Mouse (Mus musculus) intestine, embryonic 14.5 days (tissue): Measurements from ENCODE around the gene Lcor. TPM values are rescaled to one million over a fixed set of nuclear protein-coding genes. Genes with fewer than 3 reads are reported as not detected.

Experiments used
- ATAC-seq: fragments of 200-750 bp; cut with Nextera tagmentation; replicated peaks from 2 replicates; pipeline ENCODE4 v1.8.0; 2017; ENCODE audit warnings: low read depth, moderate number of reproducible peaks, moderate TSS enrichment, moderate library complexity; ENCODE audit not compliant: low FRiP score, low TSS enrichment
- DNase-seq: peaks from one replicate; pipeline ENCODE4 v3.0.0-alpha.2; 2018; ENCODE audit warnings: low spot score
- H3K27ac ChIP-seq: fragments of 300-500 bp; sonication (generic); 2 replicates; pipeline ENCODE4 v1.5.1; 2014; ENCODE audit warnings: low read depth, mild to moderate bottlenecking, control low read depth
- H3K27me3 ChIP-seq: fragments of 300-500 bp; sonication (generic); replicated peaks from 2 replicates; pipeline ENCODE4 v1.6.1; 2014; ENCODE audit warnings: low read length, control low read depth; ENCODE audit not compliant: control insufficient read depth, insufficient read depth
- H3K36me3 ChIP-seq: fragments of 300-500 bp; sonication (generic); 2 replicates; pipeline ENCODE4 v1.6.1; 2014; ENCODE audit warnings: low read length, control low read depth; ENCODE audit not compliant: control insufficient read depth, insufficient read depth
- H3K4me1 ChIP-seq: fragments of 300-500 bp; sonication (generic); replicated peaks from 2 replicates; pipeline ENCODE4 v1.6.1; 2014; ENCODE audit warnings: low read length, control low read depth, mixed read lengths; ENCODE audit not compliant: control insufficient read depth, insufficient read depth
- H3K4me2 ChIP-seq: fragments of 300-500 bp; sonication (generic); 2 replicates; pipeline ENCODE4 v1.6.1; 2014; ENCODE audit warnings: low read length
- H3K4me3 ChIP-seq: fragments of 300-500 bp; sonication (generic); 2 replicates; pipeline ENCODE4 v1.5.1; 2014; ENCODE audit warnings: low read depth, low read length, control low read depth, mixed read lengths
- H3K9ac ChIP-seq: fragments of 300-500 bp; sonication (generic); 2 replicates; pipeline ENCODE4 v1.6.1; 2014; ENCODE audit warnings: mild to moderate bottlenecking, low read length
- H3K9me3 ChIP-seq: fragments of 300-500 bp; sonication (generic); 2 replicates; pipeline ENCODE4 v1.6.1; 2016; ENCODE audit warnings: low read length, control low read depth; ENCODE audit not compliant: control insufficient read depth
- WGBS: fragments of 180-500 bp; shearing (Covaris S2); extraction: QIAGEN DNeasy Blood & Tissue Kit; methylation state at CpG from one replicate; pipeline ENCODE4 v1.1.7; 2014; 5-methylcytosine and 5-hydroxymethylcytosine counted together
- polyA plus RNA-seq: library from polyadenylated mRNA; unstranded; fragments of >200 nt; fragmentation: Nextera tagmentation; extraction: Ambion mirVana; gene quantifications from 2 replicates; pipeline ENCODE4 v1.2.1, GENCODE M21; 2014

Gene Lcor
- polyA plus RNA-seq, 1 experiment from 2014 or later, result 27.6 TPM

DNA sequence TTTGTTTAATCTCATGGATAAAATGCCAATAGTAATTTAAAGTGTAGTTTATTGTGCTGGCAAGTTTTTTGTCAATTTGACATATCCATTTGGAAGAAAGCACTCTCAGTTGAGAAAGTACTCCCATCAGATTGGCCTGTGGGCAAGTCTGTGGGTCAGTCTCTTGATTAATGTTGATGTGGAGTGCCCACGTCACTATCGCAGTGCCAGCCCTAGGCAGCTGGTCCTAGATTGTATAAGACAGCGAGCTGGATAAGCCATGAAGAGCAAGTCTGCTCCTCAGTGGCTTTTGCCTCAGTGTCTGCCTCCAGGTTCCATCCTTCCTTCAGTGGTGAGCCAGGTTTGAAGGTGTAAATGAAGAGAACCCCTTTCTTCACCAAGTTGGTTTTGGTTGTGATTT lies 34.6 kb downstream of the Lcor start:
- Histone ChIP-seq H3K36me3 (0 out of 2 replicates have a peak, but pooled peaks cover 3% of the 10 kb centered on the region), H3K9ac (no peak overlapping the region), H3K27me3 (no peaks in the 10 kb centered on the region), H3K4me3 (no peak overlapping the region), H3K4me1 (0 out of 2 replicates have a peak, but pooled peaks cover 3% of the 10 kb centered on the region), H3K4me2 (no peak overlapping the region), H3K9me3 (no peaks in the 10 kb centered on the region), H3K27ac (no peak overlapping the region)
- ATAC-seq (no peak), DNase-seq (no peak)
- WGBS, result 93% methylated on average over 3 of the region's 3 CpGs

DNA sequence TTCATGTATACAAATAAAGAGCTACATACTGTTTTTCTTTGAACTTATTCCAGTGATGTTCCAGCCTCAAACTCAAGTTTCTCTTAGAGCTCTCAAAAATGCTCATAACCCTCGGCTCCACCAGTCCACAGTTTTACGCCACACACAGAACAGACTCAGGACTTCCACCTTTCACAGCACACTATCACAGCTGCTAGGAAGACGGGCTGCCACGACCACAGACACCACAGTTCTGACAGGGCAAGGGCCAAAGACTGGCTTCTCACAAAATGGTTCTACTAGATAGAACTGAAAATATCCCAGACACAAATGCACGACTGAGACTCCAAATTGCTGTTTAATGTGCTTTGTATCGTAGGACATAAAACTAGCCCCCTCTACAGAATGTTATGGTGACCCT lies 36.7 kb downstream of the Lcor start:
- Histone ChIP-seq H3K9me3 (no peaks in the 10 kb centered on the region), H3K4me3 (no peak overlapping the region), H3K36me3 (0 out of 2 replicates have a peak, but pooled peaks cover 3% of the 10 kb centered on the region), H3K9ac (no peak overlapping the region), H3K27me3 (no peaks in the 10 kb centered on the region), H3K4me2 (no peak overlapping the region), H3K4me1 (0 out of 2 replicates have a peak, but pooled peaks cover 8% of the 10 kb centered on the region), H3K27ac (no peak overlapping the region)
- 79% methylated on average over 6 of the region's 6 CpGs for WGBS
- DNase-seq (no peak), ATAC-seq (no peak)

DNA sequence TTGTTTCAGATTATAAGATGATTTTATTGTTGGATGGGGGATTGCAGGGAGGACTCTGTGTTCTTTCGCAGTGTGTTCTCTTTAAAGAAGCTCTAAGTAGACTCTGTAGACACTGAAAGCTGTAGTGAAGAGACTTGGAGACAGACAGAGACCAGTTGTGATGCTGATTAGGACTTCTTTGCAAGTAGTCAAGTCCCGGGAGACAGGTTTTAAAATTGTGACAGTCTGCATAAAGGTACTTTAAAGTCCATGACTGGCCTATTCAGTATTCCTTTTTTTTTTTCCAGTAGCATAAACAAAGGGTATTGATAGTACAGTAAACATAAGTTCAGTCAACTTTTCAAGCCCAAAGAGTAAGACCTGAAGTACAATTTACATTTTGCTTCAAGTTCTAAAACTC lies 39.8 kb downstream of the Lcor start:
- Histone ChIP-seq H3K9ac (no peak overlapping the region), H3K4me3 (no peak overlapping the region), H3K4me1 (0 out of 2 replicates have a peak, but pooled peaks cover 8% of the 10 kb centered on the region), H3K9me3 (no peaks in the 10 kb centered on the region), H3K36me3 (0 out of 2 replicates have a peak, but pooled peaks cover 3% of the 10 kb centered on the region), H3K27me3 (no peaks in the 10 kb centered on the region), H3K4me2 (no peak overlapping the region), H3K27ac (no peak overlapping the region)
- WGBS, result 64% methylated on average over 2 of the region's 2 CpGs
- ATAC-seq (no peak), DNase-seq (no peak)

DNA sequence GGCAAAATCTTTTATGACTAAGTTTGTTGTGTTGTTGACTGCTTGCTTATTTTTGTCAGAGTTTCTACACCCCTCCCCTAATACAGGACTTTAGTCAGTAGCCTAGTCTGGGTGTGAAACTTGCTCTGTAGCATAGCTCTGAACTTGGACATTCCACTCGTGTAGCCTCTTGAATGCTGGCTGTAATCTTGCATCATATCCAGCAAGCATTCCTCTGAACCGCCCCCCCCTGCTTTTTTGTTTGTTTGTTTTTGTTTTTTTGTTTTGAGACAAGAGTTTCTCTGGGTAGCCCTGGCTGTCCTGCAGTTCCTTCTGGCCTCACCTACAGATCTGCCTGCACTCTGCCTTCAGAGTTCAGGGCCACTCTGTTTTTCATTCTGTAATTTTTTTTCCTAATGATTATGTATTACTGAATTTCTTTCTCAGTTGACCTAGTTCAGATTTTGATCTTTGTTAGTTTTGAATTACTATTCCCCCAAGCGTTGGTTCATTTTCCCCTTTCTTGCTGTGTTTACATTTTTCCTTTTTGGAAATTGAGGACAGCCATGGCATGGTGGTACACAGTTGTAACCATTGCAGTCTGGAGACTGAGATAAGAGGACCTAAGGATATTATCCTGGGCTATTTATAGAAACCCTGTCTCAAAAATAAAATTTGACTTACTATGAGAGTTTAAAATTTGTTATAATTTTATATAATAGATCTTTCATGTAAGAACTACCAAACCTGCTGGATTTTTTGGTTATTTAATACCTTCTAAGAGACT lies 41.5 kb downstream of the Lcor start:
- ATAC-seq (no peak), DNase-seq (no peak)
- H3K9me3 ChIP-seq, result no peaks in the 10 kb centered on the region
- no peak overlapping the region for H3K9ac ChIP-seq
- no peaks in the 10 kb centered on the region for H3K27me3 ChIP-seq
- H3K4me3 ChIP-seq, result no peak overlapping the region
- no peaks in the 10 kb centered on the region for H3K36me3 ChIP-seq
- 80% methylated on average over 3 of the region's 3 CpGs for WGBS
- H3K27ac ChIP-seq, result no peak overlapping the region
- no peak overlapping the region for H3K4me2 ChIP-seq
- H3K4me1 ChIP-seq, result 0 out of 2 replicates have a peak, but pooled peaks cover 8% of the 10 kb centered on the region

DNA sequence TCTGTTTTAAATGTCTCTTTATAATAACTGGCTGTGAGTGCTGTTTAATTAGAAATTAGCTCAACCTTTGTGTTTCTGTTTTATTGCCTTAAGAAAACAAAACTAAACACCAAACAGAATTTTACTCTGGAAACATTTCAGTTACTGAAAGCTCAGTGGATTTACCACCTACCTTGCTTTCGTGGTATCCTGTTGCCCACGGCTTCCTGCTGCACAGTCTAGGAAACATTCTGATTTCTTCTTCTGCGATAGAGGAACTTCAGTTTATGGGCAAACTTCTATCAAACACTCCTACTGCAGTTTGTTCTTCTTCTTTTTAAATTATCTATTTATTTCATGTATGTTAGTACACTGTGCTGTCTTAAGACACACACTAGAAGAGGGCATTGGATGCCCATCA lies 46.7 kb downstream of the Lcor start:
- 82% methylated on average over 3 of the region's 3 CpGs for WGBS
- Histone ChIP-seq H3K27me3 (no peaks in the 10 kb centered on the region), H3K9ac (no peak overlapping the region), H3K9me3 (no peaks in the 10 kb centered on the region), H3K4me1 (no peaks in the 10 kb centered on the region), H3K4me3 (no peak overlapping the region), H3K27ac (no peak overlapping the region), H3K36me3 (no peaks in the 10 kb centered on the region; the same call in 1 of the 2 replicates), H3K4me2 (no peak overlapping the region)
- DNase-seq (no peak), ATAC-seq (no peak)

DNA sequence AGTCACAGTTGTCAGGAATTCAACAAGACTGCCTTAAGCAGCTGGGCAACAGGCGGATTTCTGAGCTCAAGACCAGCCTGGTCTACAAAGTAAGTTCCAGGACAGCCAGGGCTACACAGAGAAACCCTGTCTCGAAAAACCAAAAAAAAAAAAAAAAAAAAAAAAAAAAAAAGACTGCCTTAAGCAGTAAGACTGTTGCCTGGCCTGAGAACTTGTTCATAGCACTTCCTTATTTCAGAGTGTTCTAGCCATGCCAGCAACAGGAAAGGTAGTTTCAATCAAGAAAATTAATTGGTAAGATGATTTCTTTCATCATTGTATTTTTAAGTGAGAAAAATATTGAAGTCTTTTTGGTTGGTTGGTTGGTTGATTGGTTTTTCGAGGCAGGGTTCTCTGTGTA lies 51.6 kb downstream of the Lcor start:
- Histone ChIP-seq H3K36me3 (peaks cover 3% of the 10 kb centered on the region; the same call in 1 of the 2 replicates), H3K27ac (no peak overlapping the region), H3K4me1 (no peaks in the 10 kb centered on the region), H3K4me3 (no peak overlapping the region), H3K27me3 (no peaks in the 10 kb centered on the region), H3K9me3 (no peaks in the 10 kb centered on the region), H3K4me2 (no peak overlapping the region), H3K9ac (no peak overlapping the region)
- no peak for ATAC-seq
- DNase-seq, result no peak
- 91% methylated on average over 3 of the region's 3 CpGs for whole genome bisulfite sequencing

DNA sequence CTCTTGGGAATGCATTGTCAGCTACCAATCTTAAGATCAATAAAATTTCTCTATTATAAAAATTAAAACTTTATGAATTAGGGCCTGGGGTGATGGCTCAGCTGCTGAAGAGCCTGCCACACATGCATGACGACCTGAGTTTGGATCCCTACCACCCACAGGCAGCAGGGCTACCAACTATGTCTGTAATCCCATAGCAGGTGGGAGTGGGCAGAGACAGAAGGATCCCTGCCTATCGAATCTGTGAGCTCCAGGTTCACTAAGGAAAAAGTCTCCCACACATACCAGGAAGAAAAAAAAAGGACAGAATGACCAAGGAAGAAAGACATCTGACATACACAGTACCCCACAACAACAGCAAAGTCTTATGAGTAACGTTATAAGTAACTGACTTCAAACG lies 74.5 kb downstream of the Lcor start:
- Histone ChIP-seq H3K27me3 (no peaks in the 10 kb centered on the region), H3K4me3 (no peak overlapping the region), H3K9ac (no peak overlapping the region), H3K27ac (no peak overlapping the region), H3K4me1 (no peaks in the 10 kb centered on the region), H3K9me3 (no peaks in the 10 kb centered on the region), H3K36me3 (peaks cover 51% of the 10 kb centered on the region), H3K4me2 (no peak overlapping the region)
- DNase-seq, result no peak
- ATAC-seq, result no peak
- WGBS, result 87% methylated on average over 4 of the region's 4 CpGs

DNA sequence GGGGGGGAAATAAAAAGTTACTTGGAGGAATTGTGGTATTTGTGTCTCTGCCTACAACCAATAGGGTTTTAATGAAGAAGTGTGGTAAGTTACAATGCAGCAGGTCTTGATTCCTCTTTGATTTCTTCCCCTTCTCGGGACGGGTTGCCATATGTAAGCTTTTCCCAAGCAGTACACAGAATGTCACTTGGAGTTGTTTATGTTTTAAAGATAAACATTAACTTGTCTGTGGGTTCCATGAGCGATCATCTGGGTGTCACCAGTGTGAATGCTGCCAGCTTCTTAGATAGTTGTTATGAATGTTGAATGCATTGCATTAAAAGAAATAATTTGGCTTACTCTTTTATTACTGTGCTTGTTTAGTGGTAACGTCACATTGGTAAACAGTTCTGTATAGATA lies 75.1 kb downstream of the Lcor start:
- Histone ChIP-seq H3K4me2 (no peak overlapping the region), H3K4me3 (no peak overlapping the region), H3K9me3 (no peaks in the 10 kb centered on the region), H3K27me3 (no peaks in the 10 kb centered on the region), H3K9ac (no peak overlapping the region), H3K4me1 (no peaks in the 10 kb centered on the region), H3K36me3 (peaks cover 48% of the 10 kb centered on the region), H3K27ac (no peak overlapping the region)
- DNase-seq, result no peak
- ATAC-seq, result no peak
- WGBS, result 56% methylated on average over 4 of the region's 4 CpGs
